ENCODE assay signal across 22 mouse cellular contexts in the genomic region with DNA sequence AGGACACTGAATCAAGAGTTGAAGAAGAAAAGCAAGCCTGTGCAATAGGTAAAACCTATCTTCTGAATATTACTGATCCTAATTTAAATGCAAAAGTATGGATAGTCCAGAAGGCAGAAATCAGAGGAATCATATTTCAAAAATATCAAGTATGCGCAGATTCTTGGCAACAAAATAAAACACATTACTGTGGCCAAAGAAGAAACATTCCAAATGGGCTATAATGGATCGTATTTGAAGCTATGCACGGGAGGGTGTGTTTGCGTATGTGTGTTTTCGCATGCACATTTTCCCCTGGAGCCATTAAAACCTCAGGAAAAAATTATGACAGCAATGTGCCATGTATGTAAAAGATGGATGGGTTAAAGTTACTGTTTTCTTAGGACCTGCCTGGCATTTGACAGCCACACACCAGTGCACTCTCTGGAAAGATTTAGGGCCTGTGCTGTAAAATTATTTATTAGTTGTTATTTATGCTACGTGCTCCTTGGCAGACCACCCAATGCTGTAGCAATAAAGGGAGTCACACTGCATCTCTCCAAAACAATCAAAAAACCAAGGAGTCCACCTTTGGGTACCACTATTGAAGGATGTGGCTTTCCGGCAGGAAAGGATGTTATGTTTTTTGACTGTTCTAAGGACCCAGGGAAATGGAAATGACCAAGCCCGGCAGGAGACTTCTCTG. TPM values are rescaled to one million over a fixed set of nuclear protein-coding genes. Genes with fewer than 3 reads are reported as not detected.
DNase-seq lines count a peak whose midpoint lies in the region; ATAC-seq and TF ChIP-seq lines count a peak whose summit lies in the region.
"Had no signal": no experiment of that assay in that cellular context is flagged by ENCODE, and none has a peak within 500 bp of the region (broad histone marks: within the 10 kb centered on the region; RNA-seq: fewer than 3 reads in every experiment).

No protein-coding gene starts in this region.

- no peaks in the 10 kb centered on the region for H3K9me3 ChIP-seq in heart, embryonic 15.5 days (replicated peaks)
- no peaks in the 10 kb centered on the region for H3K9me3 ChIP-seq in heart, embryonic 10.5 days
- no peaks in the 10 kb centered on the region for H3K9me3 ChIP-seq in lung, postnatal 0 days (ENCODE audit: low read length)
- H3K9me3 ChIP-seq in limb, embryonic 10.5 days (replicated peaks) = no peaks in the 10 kb centered on the region
- no peaks in the 10 kb centered on the region for H3K9me3 ChIP-seq in limb, embryonic 15.5 days
- no peaks in the 10 kb centered on the region for H3K9me3 ChIP-seq in forebrain, embryonic 16.5 days (ENCODE audit: control insufficient read depth, low read length)
- H3K9me3 ChIP-seq: hindbrain, embryonic 12.5 days; liver, embryonic 12.5 days; midbrain, embryonic 15.5 days had no signal

- ATAC-seq in heart, embryonic 15.5 days (replicated peaks; ENCODE audit: insufficient number of reproducible peaks, insufficient read depth, low FRiP score, low read depth) = no peak
- ATAC-seq in lung, postnatal 0 days = no peak
- no peak for ATAC-seq in limb, embryonic 15.5 days (ENCODE audit: insufficient number of reproducible peaks, low FRiP score, low TSS enrichment, low read depth)
- no peak for ATAC-seq in forebrain, embryonic 16.5 days
- ATAC-seq: liver, embryonic 12.5 days; midbrain, embryonic 15.5 days had no signal

- 0 out of 2 replicates have a peak overlapping the region, but pooled peaks have one; percentile 20 for H3K27ac ChIP-seq in heart, embryonic 15.5 days
- no peak overlapping the region for H3K27ac ChIP-seq in heart, embryonic 10.5 days
- H3K27ac ChIP-seq in lung, postnatal 0 days (ENCODE audit: low read length) = no peak overlapping the region
- peak overlapping the region; percentile 68 for H3K27ac ChIP-seq in limb, embryonic 10.5 days
- peak overlapping the region; percentile 29 for H3K27ac ChIP-seq in limb, embryonic 15.5 days
- no peak overlapping the region for H3K27ac ChIP-seq in forebrain, embryonic 16.5 days (ENCODE audit: low read length)
- H3K27ac ChIP-seq: gastrocnemius, adult 2 months; hindbrain, embryonic 12.5 days; liver, embryonic 12.5 days; midbrain, embryonic 15.5 days had no signal

- 69% methylated on average over 8 of the region's 8 CpGs for WGBS in heart, embryonic 15.5 days
- 84% methylated on average over 8 of the region's 8 CpGs for WGBS in heart, embryonic 10.5 days
- 65% methylated on average over 8 of the region's 8 CpGs for WGBS in lung, postnatal 0 days
- WGBS in limb, embryonic 10.5 days = 77% methylated on average over 8 of the region's 8 CpGs
- 27% methylated on average over 8 of the region's 8 CpGs for WGBS in limb, embryonic 15.5 days
- 70% methylated on average over 8 of the region's 8 CpGs for WGBS in forebrain, embryonic 16.5 days

- DNase-seq in heart, embryonic 10.5 days (ENCODE audit: low spot score) = no peak
- DNase-seq in lung, postnatal 0 days (ENCODE audit: low spot score) = peak; percentile 17
- no peak for DNase-seq in lung, postnatal 36 days
- DNase-seq in limb, embryonic 10.5 days (ENCODE audit: low spot score) = no peak
- DNase-seq: adrenal gland, postnatal 36 days; cerebellum, adult 9-10 months; kidney, adult 9 months; layer of hippocampus, adult 9-11 months; lung, adult 18-20 months; lung, postnatal 4 days had no signal

- H3K36me3 ChIP-seq in heart, embryonic 15.5 days = no peaks in the 10 kb centered on the region
- no peaks in the 10 kb centered on the region for H3K36me3 ChIP-seq in heart, embryonic 10.5 days
- H3K36me3 ChIP-seq in lung, postnatal 0 days (ENCODE audit: insufficient read depth, low read length) = no peaks in the 10 kb centered on the region
- no peaks in the 10 kb centered on the region for H3K36me3 ChIP-seq in limb, embryonic 10.5 days
- H3K36me3 ChIP-seq in limb, embryonic 15.5 days = no peaks in the 10 kb centered on the region
- H3K36me3 ChIP-seq in forebrain, embryonic 16.5 days (ENCODE audit: control insufficient read depth, insufficient read depth) = no peaks in the 10 kb centered on the region
- H3K36me3 ChIP-seq: heart, embryonic 12.5 days; hindbrain, embryonic 12.5 days; liver, embryonic 12.5 days; midbrain, embryonic 15.5 days had no signal

- H3K4me2 ChIP-seq in heart, embryonic 15.5 days = no peak overlapping the region
- no peak overlapping the region for H3K4me2 ChIP-seq in lung, postnatal 0 days (replicated peaks; ENCODE audit: low read depth, low read length)
- H3K4me2 ChIP-seq in limb, embryonic 15.5 days = no peak overlapping the region
- H3K4me2 ChIP-seq in forebrain, embryonic 16.5 days (ENCODE audit: low read length) = no peak overlapping the region
- H3K4me2 ChIP-seq: heart, embryonic 12.5 days; hindbrain, embryonic 12.5 days; liver, embryonic 12.5 days; midbrain, embryonic 15.5 days had no signal

- peaks cover 5% of the 10 kb centered on the region for H3K4me1 ChIP-seq in heart, embryonic 15.5 days (replicated peaks)
- peaks cover 4% of the 10 kb centered on the region for H3K4me1 ChIP-seq in heart, embryonic 10.5 days
- no peaks in the 10 kb centered on the region for H3K4me1 ChIP-seq in lung, postnatal 0 days (ENCODE audit: insufficient read depth, low read depth, low read length)
- peaks cover 30% of the 10 kb centered on the region for H3K4me1 ChIP-seq in limb, embryonic 10.5 days
- H3K4me1 ChIP-seq in limb, embryonic 15.5 days = peaks cover 14% of the 10 kb centered on the region
- no peaks in the 10 kb centered on the region for H3K4me1 ChIP-seq in forebrain, embryonic 16.5 days (replicated peaks; ENCODE audit: control insufficient read depth, insufficient read depth, low read length)
- H3K4me1 ChIP-seq: heart, embryonic 12.5 days; hindbrain, embryonic 12.5 days; liver, embryonic 12.5 days; midbrain, embryonic 15.5 days had no signal

- H3K4me3 ChIP-seq in heart, embryonic 15.5 days = no peak overlapping the region
- no peak overlapping the region for H3K4me3 ChIP-seq in heart, embryonic 10.5 days
- no peak overlapping the region for H3K4me3 ChIP-seq in lung, postnatal 0 days (ENCODE audit: low read depth, low read length)
- no peak overlapping the region for H3K4me3 ChIP-seq in limb, embryonic 10.5 days
- H3K4me3 ChIP-seq in limb, embryonic 15.5 days = no peak overlapping the region
- no peak overlapping the region for H3K4me3 ChIP-seq in forebrain, embryonic 16.5 days (replicated peaks; ENCODE audit: low read length)
- H3K4me3 ChIP-seq: gastrocnemius, adult 2 months; heart, embryonic 12.5 days; hindbrain, embryonic 12.5 days; liver, embryonic 12.5 days; midbrain, embryonic 15.5 days; myocyte had no signal

- TF ChIP-seq CTCF in lung, postnatal 0 days (IDR thresholded peaks at IDR 0.05) = no peak

- no peak overlapping the region for H3K9ac ChIP-seq in heart, embryonic 15.5 days
- no peak overlapping the region for H3K9ac ChIP-seq in lung, postnatal 0 days (replicated peaks; ENCODE audit: low read depth)
- H3K9ac ChIP-seq in limb, embryonic 15.5 days = no peak overlapping the region
- H3K9ac ChIP-seq in forebrain, embryonic 16.5 days (replicated peaks; ENCODE audit: low read depth, low read length) = no peak overlapping the region
- H3K9ac ChIP-seq: heart, embryonic 12.5 days; hindbrain, embryonic 12.5 days; liver, embryonic 12.5 days; midbrain, embryonic 15.5 days had no signal

- no peak for TF ChIP-seq EP300 in lung, postnatal 0 days (IDR thresholded peaks at IDR 0.05)

- no peaks in the 10 kb centered on the region for H3K27me3 ChIP-seq in heart, embryonic 15.5 days
- no peaks in the 10 kb centered on the region for H3K27me3 ChIP-seq in heart, embryonic 10.5 days (ENCODE audit: insufficient read depth, poor library complexity, severe bottlenecking)
- H3K27me3 ChIP-seq in lung, postnatal 0 days (replicated peaks; ENCODE audit: insufficient read depth, low read length) = no peaks in the 10 kb centered on the region
- H3K27me3 ChIP-seq in limb, embryonic 10.5 days (ENCODE audit: low read depth, poor library complexity, severe bottlenecking) = no peaks in the 10 kb centered on the region
- no peaks in the 10 kb centered on the region for H3K27me3 ChIP-seq in limb, embryonic 15.5 days
- H3K27me3 ChIP-seq in forebrain, embryonic 16.5 days (replicated peaks; ENCODE audit: control insufficient read depth, insufficient read depth, low read length) = no peaks in the 10 kb centered on the region
- H3K27me3 ChIP-seq: heart, embryonic 12.5 days; hindbrain, embryonic 12.5 days; liver, embryonic 12.5 days; midbrain, embryonic 15.5 days had no signal

RNA-seq across cellular contexts. Expression of gene Saxo1, which starts 24.6 kb away (rescaled TPM):
- 0.15 TPM in 1 of 2 replicates, not detected in the other for polyA plus RNA-seq in heart, embryonic 15.5 days (2015; fragmentation: Nextera tagmentation; extraction: Ambion mirVana)
- not detected in 2 replicates for polyA plus RNA-seq in heart, embryonic 10.5 days (2016; fragmentation: Nextera tagmentation; extraction: Ambion mirVana)
- 0.06 TPM in 1 of 2 replicates, not detected in the other for polyA plus RNA-seq in lung, postnatal 0 days (2015; fragmentation: Nextera tagmentation; extraction: Ambion mirVana)
- polyA plus RNA-seq in limb, embryonic 10.5 days (2016; fragmentation: Nextera tagmentation; extraction: Ambion mirVana) = not detected in 2 replicates
- polyA plus RNA-seq in limb, embryonic 15.5 days (2015; fragmentation: Nextera tagmentation; extraction: Ambion mirVana) = 0.17 and 0.65 TPM in 2 replicates
- polyA plus RNA-seq in forebrain, embryonic 16.5 days (2015; fragmentation: Nextera tagmentation; extraction: Ambion mirVana) = not detected in 2 replicates
- polyA plus RNA-seq: forebrain, embryonic 11.5 days; heart, embryonic 12.5 days; hindbrain, embryonic 12.5 days; large intestine, adult 2 months; liver, embryonic 12.5 days; midbrain, embryonic 15.5 days; myocyte; urinary bladder, adult 2 months had no signal

RNA-seq across cellular contexts. Expression of gene Rraga, which starts 41.9 kb away (rescaled TPM):
- polyA plus RNA-seq in heart, embryonic 15.5 days (2015; fragmentation: Nextera tagmentation; extraction: Ambion mirVana) = 50.0 and 50.9 TPM in 2 replicates
- 32.2 and 50.4 TPM in 2 replicates for polyA plus RNA-seq in heart, embryonic 10.5 days (2016; fragmentation: Nextera tagmentation; extraction: Ambion mirVana)
- 57.3 and 60.0 TPM in 2 replicates for polyA plus RNA-seq in lung, postnatal 0 days (2015; fragmentation: Nextera tagmentation; extraction: Ambion mirVana)
- 46.3 and 48.5 TPM in 2 replicates for polyA plus RNA-seq in limb, embryonic 10.5 days (2016; fragmentation: Nextera tagmentation; extraction: Ambion mirVana)
- polyA plus RNA-seq in limb, embryonic 15.5 days (2015; fragmentation: Nextera tagmentation; extraction: Ambion mirVana) = 75.4 and 95.2 TPM in 2 replicates
- polyA plus RNA-seq in forebrain, embryonic 16.5 days (2015; fragmentation: Nextera tagmentation; extraction: Ambion mirVana) = 132 and 135 TPM in 2 replicates

Comparison
In these comparisons a context has a peak if more than half of its experiments do, and no peak if none do; other contexts are left out.
1. H3K27ac ChIP-seq: peak in heart, embryonic 15.5 days (single experiment), limb, embryonic 10.5 days (single experiment) and limb, embryonic 15.5 days (single experiment); none in heart, embryonic 10.5 days (single experiment), lung, postnatal 0 days (single experiment) and forebrain, embryonic 16.5 days (single experiment).